Mouse (Mus musculus) ovary, postnatal 10 days (tissue): ENCODE data around the gene 4930438A08Rik.

Source experiments
- DNase-seq: peaks from one replicate; pipeline ENCODE4 v3.0.0; 2022; ENCODE audit warnings: low spot score

The 4930438A08Rik gene

DNA sequence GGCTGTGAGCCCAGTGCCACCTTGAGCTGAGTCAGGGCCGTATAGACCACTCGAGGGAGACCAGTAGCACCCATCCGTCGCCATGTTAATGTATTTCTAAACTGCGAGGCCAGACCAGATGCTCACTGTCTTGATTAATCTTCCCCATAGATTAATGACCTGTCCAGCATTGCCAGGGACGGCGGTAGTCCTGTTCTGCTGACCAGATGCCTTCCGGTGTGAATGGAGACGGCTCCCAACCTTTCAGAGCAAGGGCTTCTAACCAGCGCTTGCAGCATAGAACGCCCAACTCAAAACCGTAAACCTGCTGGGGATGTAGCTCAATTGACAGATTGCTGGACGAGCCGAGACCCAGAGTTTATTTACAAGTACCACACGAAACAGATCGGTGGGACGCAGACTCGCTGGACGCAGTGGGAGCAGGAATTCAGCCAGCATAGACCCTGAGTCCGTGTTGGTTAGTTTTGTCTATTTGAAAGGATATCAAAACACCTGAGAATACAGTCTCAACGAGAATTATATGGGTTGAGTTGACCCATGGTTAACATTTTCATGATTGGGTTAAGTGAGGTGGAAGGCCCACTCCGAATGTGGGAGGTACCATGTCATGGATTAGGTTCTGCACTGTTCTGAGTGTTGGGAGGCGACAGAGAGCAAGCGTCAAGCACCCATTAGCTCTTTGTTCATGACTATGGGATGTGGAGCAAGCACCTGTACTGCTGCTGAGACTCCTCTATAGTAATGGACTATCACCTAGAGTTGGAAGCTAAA is 49.2 kb downstream of the 4930438A08Rik start:
- DNase-seq: no peak

DNA sequence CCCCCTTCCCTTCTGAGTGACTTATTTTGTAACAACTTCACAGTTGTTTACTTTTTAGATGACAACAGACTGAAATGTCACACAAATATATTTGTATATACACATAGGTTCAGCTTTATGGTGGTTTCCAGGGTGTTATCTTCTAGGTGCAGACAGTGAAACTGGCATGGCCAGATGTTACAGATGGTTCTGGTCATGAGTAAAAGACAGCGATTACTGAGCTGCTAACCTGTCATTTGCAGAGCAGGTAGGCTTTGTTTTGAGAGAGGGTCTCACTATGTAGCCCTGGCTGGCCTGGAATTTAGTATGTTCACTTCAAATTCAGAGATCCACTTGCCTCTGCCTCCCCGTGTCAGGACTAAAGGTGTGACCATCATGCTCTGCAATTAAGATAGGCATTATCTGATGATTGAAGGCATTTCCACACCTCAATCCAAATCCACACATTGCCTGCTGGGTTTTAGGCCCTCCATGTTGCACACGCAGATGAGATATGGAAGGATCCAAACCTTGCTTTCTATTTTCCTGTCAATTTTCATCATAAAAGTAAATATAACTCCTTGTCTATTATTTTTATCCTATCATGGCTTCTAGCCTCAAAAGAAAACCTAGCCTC is 50.1 kb downstream of the 4930438A08Rik start:
- no peak for DNase-seq

DNA sequence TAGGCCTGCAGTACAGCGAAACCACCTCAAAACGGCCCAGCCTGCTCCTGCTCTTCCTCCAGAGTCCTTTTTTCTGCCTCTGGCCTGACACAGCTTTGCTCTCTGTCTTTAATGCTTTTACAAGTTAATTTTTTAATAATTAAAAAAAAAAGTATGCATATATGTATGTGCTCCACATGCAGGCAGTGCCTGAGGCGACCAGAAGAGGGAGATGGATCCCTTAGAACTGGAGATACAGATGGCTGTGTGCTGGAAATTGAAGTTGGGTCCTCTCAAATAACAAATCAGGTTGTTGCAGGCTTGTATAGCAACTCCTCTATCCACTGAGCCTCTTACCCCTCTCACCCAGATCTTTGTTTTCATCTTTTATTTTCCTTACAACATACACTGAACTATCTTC is 52.2 kb downstream of the 4930438A08Rik start:
- DNase-seq: no peak

DNA sequence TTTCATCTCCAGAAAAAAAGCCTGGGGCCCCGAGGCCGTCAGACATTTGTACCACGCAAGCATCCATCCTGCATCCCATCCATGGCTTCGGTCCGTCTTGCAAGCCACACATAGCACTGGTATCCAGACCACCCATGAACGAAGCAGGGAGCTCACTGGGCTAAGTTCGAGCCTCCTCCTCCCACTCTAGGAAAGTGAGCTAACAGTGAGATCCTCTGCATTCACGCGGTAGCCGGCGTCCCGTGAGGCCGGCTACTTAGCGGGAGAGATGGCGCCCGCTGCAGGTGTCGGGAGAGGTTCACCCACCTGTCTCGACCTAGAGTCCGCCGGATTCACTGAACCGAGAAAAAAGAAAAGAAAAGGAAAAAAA is 55.3 kb downstream of the 4930438A08Rik start:
- no peak for DNase-seq

DNA sequence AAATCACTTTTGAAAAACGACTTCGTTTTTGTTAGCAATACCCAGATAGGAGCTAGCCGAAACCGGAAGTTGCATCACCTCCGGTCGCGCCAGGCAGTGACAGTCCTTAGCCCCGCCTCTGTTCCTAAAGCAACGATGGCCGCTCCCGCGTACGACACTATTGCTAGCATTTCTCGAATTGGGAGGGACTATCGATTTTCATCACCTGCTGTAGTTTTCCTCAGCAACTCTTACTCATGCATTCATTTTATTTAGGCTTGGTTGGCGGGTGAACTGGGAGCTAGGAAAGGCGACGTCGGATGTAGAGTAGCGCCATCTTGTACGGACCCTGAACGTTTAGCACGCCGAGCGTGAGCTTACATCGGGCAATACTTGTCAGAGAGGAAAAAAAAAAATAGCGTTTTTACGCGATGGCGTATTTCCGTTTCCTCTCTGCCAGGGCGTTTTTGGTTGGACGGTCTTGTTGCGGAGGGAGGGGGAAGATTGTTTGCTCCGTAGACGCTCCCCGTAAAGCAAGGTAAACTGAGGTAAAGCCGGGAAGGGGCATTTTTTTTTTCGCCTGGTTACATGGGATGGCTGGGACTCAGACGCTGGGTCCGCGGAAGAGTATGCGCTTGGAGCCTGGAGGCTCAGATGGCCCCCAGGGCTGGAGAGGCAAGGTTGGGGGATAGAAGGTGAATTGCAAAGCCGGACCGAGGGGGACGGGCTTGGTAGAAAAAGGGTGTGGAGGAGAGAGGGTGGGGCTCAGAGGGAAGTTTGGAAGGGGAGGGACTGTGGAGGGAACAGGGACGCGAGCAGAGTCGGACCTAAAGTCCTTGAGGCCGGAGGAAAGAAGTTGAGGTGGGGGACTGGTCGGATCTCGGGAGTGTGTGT is 55.9 kb downstream of the 4930438A08Rik start, which contains the start of the genes Zfp672 and Sh3bp5l:
Gene Zfp672, minus strand, starts transcription at position 64 of the 873 bp plus-strand sequence.
Gene Sh3bp5l, plus strand, starts transcription at position 449 of the 873 bp plus-strand sequence.
- peak; percentile 76 for DNase-seq

DNA sequence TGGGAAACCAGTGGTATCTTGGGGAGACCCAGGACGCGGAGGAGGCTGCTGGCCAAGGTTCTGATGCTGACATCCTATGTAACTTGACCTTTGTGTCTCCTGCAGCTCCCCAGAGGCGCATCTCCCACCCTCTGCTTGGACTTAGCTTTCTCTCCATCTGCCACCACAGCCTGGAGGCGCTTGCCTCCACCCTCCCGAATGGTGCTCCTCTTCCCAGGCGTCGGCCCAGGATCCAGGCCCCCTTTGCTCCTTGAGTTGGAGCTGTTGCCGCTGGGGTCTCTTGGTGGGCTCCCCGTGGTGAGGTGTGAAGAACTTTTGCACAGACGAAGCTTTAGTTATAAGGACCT is 56.5 kb downstream of the 4930438A08Rik start:
- no peak for DNase-seq

DNA sequence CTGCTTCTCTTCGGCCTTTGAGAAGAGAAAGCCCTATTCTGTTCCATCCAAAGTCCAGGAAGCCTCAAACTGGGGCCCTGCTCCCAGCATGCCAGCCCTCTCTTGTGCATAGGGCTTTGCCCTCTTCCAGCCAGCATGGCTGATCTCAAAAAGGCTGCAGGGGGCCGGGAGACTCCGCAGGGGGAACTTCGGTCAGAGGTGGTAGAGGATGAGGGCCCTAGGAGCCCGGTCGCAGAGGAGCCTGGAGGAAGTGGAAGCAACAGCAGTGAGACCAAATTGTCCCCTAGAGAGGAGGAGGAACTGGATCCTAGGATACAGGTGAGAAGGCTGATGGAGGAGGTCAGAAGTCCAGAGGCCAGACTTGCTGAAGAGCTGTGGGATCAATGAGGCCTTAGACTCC is 56.9 kb downstream of the 4930438A08Rik start:
- no peak for DNase-seq

DNA sequence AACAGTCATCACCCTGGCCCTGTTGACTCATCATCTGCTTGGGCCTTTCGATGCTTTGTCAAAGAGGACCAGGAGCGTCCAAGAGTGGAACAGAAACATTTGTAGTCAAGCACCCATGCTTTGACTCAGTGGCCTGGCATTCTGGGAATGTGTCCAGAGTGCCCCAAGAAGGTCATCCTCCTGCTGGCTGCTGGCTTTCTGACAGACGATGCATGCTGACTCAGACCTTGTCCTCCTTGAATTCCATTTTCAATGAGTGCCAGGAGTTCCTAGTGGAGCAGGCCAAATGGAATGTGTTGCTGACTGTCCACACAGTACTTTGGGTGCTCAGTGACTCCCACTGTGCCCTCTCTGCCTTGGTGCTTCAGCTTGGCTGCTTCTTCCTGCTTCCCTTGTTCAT is 60.1 kb downstream of the 4930438A08Rik start:
- DNase-seq: no peak
